Mouse (Mus musculus) heart, postnatal 36 days (tissue): ENCODE data around the gene Gpatch4. TPM values are rescaled to one million over a fixed set of nuclear protein-coding genes. Genes with fewer than 3 reads are reported as not detected.

Source experiments
- DNase-seq, 2 experiments: peaks; one replicate each; pipeline ENCODE4 v3.0.0; 2021 to 2022
- intact Hi-C: fragments of 180-260 bp; cut with DNase I; formaldehyde crosslinking; loops from one replicate; pipeline ENCODE4 v1.15.1; 2025
- total RNA-seq, 2 experiments: library from RNA; stranded (reverse); gene quantifications; 2 replicates each; pipeline ENCODE4 v1.2.3; 2021

The Gpatch4 gene
- total RNA-seq, 2 experiments from 2014 or later: 8.2 to 10.3 TPM

- DNase-seq: peak in 1 of 2 experiments; percentile 20
- intact Hi-C loops: loop anchor here (5.0 kb wide), 1 partner anchor 45 kb away; no protein-coding TSS in a partner anchor
Measured at GRCm38 (mm10) chr3:88027434-88028186, 15.3 kb upstream of the Gpatch4 start, which contains the start of gene Hapln2. Gene Hapln2, minus strand, starts transcription at chr3:88027583.

DNA sequence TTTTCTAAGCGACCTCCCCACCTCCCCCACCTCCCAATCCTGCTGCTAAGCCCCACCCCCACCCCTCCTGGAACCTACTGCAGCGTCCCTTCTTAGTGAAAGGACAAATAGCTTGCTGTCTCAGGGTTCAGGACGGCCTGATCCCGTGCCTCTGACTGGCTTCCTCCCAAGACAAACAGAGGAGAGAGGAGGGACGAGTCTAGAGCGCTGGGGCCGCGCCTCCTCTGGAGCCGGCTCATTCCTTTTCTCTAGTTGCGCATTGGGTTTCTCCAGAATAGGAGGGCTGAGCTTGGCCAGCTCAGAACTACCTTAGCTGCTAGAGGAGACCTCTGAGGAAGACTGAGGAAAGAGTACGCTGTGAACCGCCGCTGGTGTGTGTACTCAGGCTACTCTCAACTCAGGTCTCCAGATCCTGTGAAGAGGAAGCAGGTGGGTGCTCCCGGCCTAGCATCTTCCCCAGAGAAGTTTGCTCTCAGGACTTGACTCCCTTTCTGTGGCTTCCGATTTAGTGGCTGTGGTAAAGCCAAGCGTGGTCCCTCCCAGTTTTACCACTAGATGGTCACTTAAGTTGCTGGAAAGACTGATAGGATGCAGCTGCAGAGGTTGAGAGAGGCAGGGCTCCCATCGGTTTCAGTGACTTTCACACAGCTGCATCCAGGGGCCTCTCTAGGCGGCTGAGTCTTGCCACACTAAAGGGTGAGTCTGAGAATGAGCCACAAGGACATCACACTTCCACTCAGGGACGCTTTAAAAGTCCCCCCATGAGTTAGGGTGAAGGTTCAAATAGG is 12.1 kb upstream of the Gpatch4 start:
- intact Hi-C loops: no loop called here
- peak; percentile 42 to 50 for DNase-seq

DNA sequence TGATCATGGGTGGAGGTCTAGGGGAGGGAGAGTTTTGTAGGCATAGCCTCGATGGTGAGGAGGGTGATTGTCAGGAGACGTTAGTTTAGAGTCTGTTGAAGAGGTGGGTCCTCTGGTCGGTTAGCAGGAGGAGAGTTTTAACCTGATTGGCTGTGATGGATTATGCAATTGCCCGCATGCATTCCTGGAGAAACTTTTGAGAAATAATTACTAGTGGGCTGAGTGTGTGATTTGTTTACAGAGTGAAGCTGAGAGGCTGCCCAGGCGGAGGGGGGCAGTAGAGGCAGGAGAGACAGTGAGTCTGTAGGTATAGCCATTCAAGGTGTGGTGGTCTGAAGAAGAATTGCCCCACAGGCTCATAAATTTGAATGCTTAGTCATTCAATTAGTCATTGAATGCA is 9.4 kb upstream of the Gpatch4 start:
- intact Hi-C loops: no loop called here
- no peak for DNase-seq

GRCm38 (mm10) chr3:88035561-88036293 is 7.2 kb upstream of the Gpatch4 start:
- intact Hi-C loops: no loop called here
- DNase-seq: no peak

DNA sequence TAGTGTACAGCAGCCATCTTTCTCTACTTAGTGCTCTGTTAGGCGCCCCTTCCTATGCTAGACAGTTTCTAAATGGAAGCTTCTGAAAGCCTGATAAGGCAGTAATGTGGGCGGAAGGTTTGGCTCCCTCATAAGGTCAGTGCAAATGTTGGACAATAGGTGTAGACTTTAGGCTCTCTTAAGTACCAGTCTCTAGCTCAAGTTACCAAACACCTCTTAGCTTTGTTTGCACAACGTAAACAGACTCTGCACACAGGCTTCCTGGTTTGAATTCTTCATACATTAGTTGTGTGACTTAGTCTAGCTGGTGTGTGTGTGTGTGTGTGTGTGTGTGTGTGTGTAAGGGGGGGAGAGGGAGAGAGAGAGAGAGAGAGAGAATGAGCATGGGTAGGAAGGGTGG is 6.6 kb downstream of the Gpatch4 start:
- intact Hi-C loops: no loop called here
- no peak for DNase-seq

DNA sequence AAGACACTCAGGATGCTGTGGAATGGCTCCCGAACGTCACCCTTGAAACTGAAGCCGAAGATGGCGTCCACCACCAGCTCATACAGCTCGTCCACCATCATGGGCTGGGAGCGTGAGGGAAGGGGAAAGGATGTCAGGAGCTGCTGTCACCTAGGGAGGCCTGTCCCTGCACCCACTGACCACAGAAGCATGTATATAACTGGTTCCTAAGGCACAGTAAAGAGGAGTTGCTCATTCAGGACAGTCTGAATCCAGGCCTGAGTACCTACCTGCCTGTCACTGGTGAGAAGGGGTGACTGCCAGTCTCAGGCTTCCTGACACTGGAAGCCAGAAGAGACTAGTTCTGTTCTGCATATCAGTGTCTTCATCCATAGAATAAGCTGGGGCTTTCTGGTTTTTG is 14.1 kb downstream of the Gpatch4 start:
- no peak for DNase-seq
- intact Hi-C loops: no loop called here

GRCm38 (mm10) chr3:88057902-88058696 is 15.2 kb downstream of the Gpatch4 start, which contains the start of gene Naxe:
Gene Naxe, minus strand, starts transcription at chr3:88058495.
- peak; percentile 84 to 89 for DNase-seq
- intact Hi-C loops: loop anchor here (2.0 kb wide), 1 partner anchor 35 kb away; no protein-coding TSS in a partner anchor

DNA sequence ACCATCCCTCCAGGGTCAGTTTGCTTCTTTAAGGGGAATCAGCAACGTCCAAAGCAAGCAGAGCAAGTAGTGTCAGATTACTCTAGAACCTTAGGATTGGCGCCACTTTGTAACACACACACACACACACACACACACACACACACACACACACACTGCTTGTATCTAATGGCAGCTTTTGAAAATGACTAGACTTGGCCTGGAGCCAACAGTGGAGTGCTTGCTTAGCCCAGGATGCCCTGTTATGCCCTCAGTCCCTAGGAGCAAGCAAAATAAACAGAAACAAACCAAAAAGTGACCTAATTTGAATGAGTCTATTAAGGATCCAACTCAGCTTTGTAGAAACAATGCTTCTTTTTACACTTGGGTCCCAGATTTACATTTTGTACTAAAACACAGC is 25.5 kb downstream of the Gpatch4 start:
- no peak for DNase-seq
- intact Hi-C loops: no loop called here

- peak; percentile 86 to 93 for DNase-seq
- intact Hi-C loops: loop anchor here (1.0 to 5.0 kb wide), 3 partner anchors 44 to 135 kb away; partner anchors contain the start of gene Hapln2
Measured at GRCm38 (mm10) chr3:88071783-88072182, 28.9 kb downstream of the Gpatch4 start.

DNA sequence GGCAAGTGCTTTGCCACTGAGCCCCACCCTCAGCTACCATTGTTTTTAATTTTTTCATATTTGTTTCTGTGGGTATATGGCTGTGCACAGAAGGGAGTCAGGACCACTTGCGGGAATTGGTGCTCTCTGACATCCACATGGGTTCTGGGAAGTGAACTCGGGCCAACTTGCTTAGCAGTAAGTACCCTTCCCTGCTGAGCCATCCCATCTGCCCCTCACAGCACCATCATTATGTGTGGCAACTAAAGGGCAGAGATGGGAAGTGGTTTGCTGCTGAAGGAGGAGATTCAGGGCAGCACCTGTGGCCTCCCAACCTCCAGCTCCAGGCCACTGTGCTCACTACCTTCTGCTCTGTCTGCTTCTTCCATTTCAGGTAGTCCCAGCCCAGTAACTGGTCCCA is 30.7 kb downstream of the Gpatch4 start:
- intact Hi-C loops: loop anchor here (5.0 kb wide), 1 partner anchor 46 kb away; the partner anchor contains the start of gene Hapln2
- no peak for DNase-seq

DNA sequence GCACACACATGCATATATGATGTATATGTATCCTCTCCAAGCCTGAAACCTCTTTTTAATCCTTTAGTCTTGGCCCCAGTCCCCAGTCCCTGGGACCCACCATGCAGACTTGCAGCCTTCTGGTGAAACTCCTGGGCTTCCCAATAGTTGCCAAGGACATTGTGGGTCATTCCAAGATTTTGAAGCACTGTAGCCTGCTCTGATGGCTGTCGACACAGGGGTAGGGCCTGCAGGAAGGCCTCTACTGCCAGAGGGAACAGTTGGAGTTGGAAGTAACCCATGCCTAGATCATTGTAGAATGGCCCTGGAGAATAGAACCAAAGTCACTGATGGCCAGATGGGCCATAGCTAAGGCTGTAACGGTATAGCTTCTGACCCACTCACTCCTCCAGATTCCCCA is 31.4 kb downstream of the Gpatch4 start:
- DNase-seq: no peak
- intact Hi-C loops: loop anchor here (5.0 kb wide), 1 partner anchor 47 kb away; the partner anchor contains the start of gene Hapln2

DNA sequence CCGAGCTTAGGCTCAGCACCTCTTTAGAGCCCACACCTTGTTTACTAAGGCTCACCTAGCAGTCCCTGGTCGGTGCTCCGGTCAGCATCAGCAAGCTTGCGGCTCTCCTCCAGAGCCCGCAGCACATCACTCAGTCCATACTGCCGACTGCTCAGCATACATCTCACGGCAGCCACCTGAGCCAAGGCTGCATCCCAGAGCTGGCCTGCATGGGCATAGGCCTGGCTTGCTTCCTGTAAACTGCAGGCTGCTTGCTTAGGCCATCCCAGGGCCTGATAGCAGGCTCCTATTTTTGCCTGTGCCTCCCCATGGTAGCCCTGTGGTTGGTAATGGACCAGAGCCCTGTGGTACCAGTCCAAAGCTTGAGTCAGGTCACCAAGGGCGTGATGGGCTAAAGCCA is 31.9 kb downstream of the Gpatch4 start:
- intact Hi-C loops: loop anchor here (5.0 kb wide), 1 partner anchor 47 kb away; the partner anchor contains the start of gene Hapln2

GRCm38 (mm10) chr3:88077441-88077840 is 34.5 kb downstream of the Gpatch4 start:
- no peak for DNase-seq
- intact Hi-C loops: no loop called here

More for the DNA sequence above, 31.9 kb downstream of the Gpatch4 start:
- DNase-seq: no peak

GRCm38 (mm10) chr3:88078204-88078603 is 35.3 kb downstream of the Gpatch4 start, which contains the start of gene Ttc24:
Gene Ttc24, minus strand, starts transcription at chr3:88078304.
- no peak for DNase-seq
- intact Hi-C loops: no loop called here

- intact Hi-C loops: no loop called here
- peak; percentile 88 for DNase-seq
Measured at GRCm38 (mm10) chr3:88081345-88082223, 38.7 kb downstream of the Gpatch4 start, which contains the start of gene Iqgap3. Gene Iqgap3, plus strand, starts transcription at chr3:88081971.

- DNase-seq: no peak
- intact Hi-C loops: no loop called here
Measured at GRCm38 (mm10) chr3:88082224-88082618, 39.3 kb downstream of the Gpatch4 start.

- no peak for DNase-seq
- intact Hi-C loops: no loop called here
Measured at GRCm38 (mm10) chr3:88082663-88083062, 39.8 kb downstream of the Gpatch4 start.

- intact Hi-C loops: no loop called here
- no peak for DNase-seq
Measured at GRCm38 (mm10) chr3:88084001-88084400, 41.1 kb downstream of the Gpatch4 start.
